Comparison of ENCODE assay signal across 8 mouse cellular contexts in genomic region chr5:137770709-137771108, GRCm38 (mm10). TPM values are rescaled to one million over a fixed set of nuclear protein-coding genes. Genes with fewer than 3 reads are reported as not detected.
DNase-seq lines count a peak whose midpoint lies in the region; ATAC-seq and TF ChIP-seq lines count a peak whose summit lies in the region.

No protein-coding gene starts in this region.

- DNase-seq in kidney, adult 2 months: peak; percentile 40
- DNase-seq in kidney, adult 9 months: no peak
- no peak for DNase-seq in G1E (ENCODE audit: low spot score)
- peak; percentile 61 for DNase-seq in embryo, embryonic 11.5 days (ENCODE audit: low read depth, low spot score)
- peak; percentile 36 for DNase-seq in liver, adult 2 months (ENCODE audit: extremely low read depth, low read depth, low spot score)
- DNase-seq in splenic B cell, adult 2 months (ENCODE audit: low read depth, low spot score): peak; percentile 85
- no peak for DNase-seq in adrenal gland, postnatal 4 days (ENCODE audit: low spot score in 2 of 2)
- DNase-seq in gastrocnemius, postnatal 4 days (ENCODE audit: low spot score in 2 of 2): no peak

- TF ChIP-seq CTCF in kidney, adult 2 months (conservative IDR thresholded peaks at IDR 0.05; ENCODE audit: insufficient read depth, insufficient read length, low read depth, low read length): peak; percentile 59
- TF ChIP-seq CTCF in G1E (IDR thresholded peaks at IDR 0.05; ENCODE audit: low read depth, low read length): peak; percentile 89
- TF ChIP-seq CTCF in liver, adult 2 months (IDR thresholded peaks at IDR 0.05; ENCODE audit: low read depth, low read length): peak; percentile 21; the same call in 1 of the 2 replicates

- no peaks in the 10 kb centered on the region for H3K79me2 ChIP-seq in liver, adult 2 months (ENCODE audit: control insufficient read depth, insufficient read depth, low read length)

- no peaks in the 10 kb centered on the region for H3K4me1 ChIP-seq in kidney, adult 2 months (ENCODE audit: control insufficient read depth, insufficient read depth, low read length)
- H3K4me1 ChIP-seq in G1E (ENCODE audit: insufficient read depth, low read depth, low read length): peaks cover 40% of the 10 kb centered on the region
- no peaks in the 10 kb centered on the region for H3K4me1 ChIP-seq in liver, adult 2 months (ENCODE audit: control insufficient read depth, insufficient read depth, low read length)

- no peak for TF ChIP-seq POLR2A in kidney, adult 2 months (IDR thresholded peaks at IDR 0.05; ENCODE audit: low read depth, low read length)
- no peak for TF ChIP-seq POLR2A in liver, adult 2 months (IDR thresholded peaks at IDR 0.05; ENCODE audit: extremely low read depth, insufficient read depth, low read length)

- H3K9ac ChIP-seq in liver, adult 2 months (ENCODE audit: low read depth, low read length): no peak overlapping the region

- H3K27ac ChIP-seq in kidney, adult 2 months (ENCODE audit: insufficient read depth, low read depth, low read length): no peak overlapping the region
- no peak overlapping the region for H3K27ac ChIP-seq in liver, adult 2 months (replicated peaks; ENCODE audit: insufficient read depth, low read depth, low read length)

- WGBS in kidney, adult 2 months: 49% methylated on average over 2 of the region's 2 CpGs
- 41% methylated on average over 2 of the region's 2 CpGs for whole genome bisulfite sequencing in liver, adult 2 months

- H3K9me3 ChIP-seq in G1E (replicated peaks): peaks cover 3% of the 10 kb centered on the region; the same call in 1 of the 2 replicates

- no peaks in the 10 kb centered on the region for H3K36me3 ChIP-seq in kidney, adult 2 months (ENCODE audit: control insufficient read depth, insufficient read depth, low read length)
- H3K36me3 ChIP-seq in G1E (replicated peaks): no peaks in the 10 kb centered on the region
- no peaks in the 10 kb centered on the region for H3K36me3 ChIP-seq in liver, adult 2 months (ENCODE audit: control insufficient read depth, insufficient read depth, low read length)
- no peaks in the 10 kb centered on the region for H3K36me3 ChIP-seq in splenic B cell, adult 2 months (ENCODE audit: control insufficient read depth, insufficient read depth, low read length, poor library complexity, severe bottlenecking)

- ATAC-seq in G1E (ENCODE audit: extremely low read depth, insufficient number of reproducible peaks, low FRiP score, poor library complexity, severe bottlenecking): peak; percentile 40; the same call in 1 of the 2 replicates

- no peak overlapping the region for H3K4me3 ChIP-seq in kidney, adult 2 months (ENCODE audit: insufficient read depth, low read depth, low read length)
- H3K4me3 ChIP-seq in G1E (ENCODE audit: low read depth, low read length): no peak overlapping the region
- no peak overlapping the region for H3K4me3 ChIP-seq in liver, adult 2 months (ENCODE audit: insufficient read depth, low read depth, low read length)

- H3K27me3 ChIP-seq in kidney, adult 2 months (replicated peaks; ENCODE audit: control insufficient read depth, insufficient read depth, low read length): no peaks in the 10 kb centered on the region
- H3K27me3 ChIP-seq in G1E (ENCODE audit: insufficient read depth, low read length): 0 out of 2 replicates have a peak, but pooled peaks cover 2% of the 10 kb centered on the region
- no peaks in the 10 kb centered on the region for H3K27me3 ChIP-seq in liver, adult 2 months (ENCODE audit: control insufficient read depth, insufficient read depth, low read length)
- H3K27me3 ChIP-seq in splenic B cell, adult 2 months (ENCODE audit: control insufficient read depth, insufficient read depth, low read length, poor library complexity, severe bottlenecking): no peaks in the 10 kb centered on the region

RNA-seq across cellular contexts. Expression of gene Ppp1r35, which starts 7.9 kb away (rescaled TPM):
- polyA plus RNA-seq in kidney, adult 2 months (2012; rRNA removed): 30.6 and 36.6 TPM in 2 replicates
- total RNA-seq in G1E (2014; fragmentation: Nextera tagmentation) (202 and 204 TPM in 2 replicates), G1E (2017) (28.2 and 35.6 TPM in 2 replicates)
- 121 and 153 TPM in 2 replicates for polyA plus RNA-seq in G1E (2012)
- 11.5 and 16.7 TPM in 2 replicates for total RNA-seq in liver, adult 2 months (2014; rRNA removed)
- 28.9 and 34.0 TPM in 2 replicates for polyA plus RNA-seq in liver, adult 2 months (2012; rRNA removed)
- 10 to 100 TPM; 29.9 to 40.3 TPM for total RNA-seq in adrenal gland, postnatal 4 days (2021)
- 10 to 100 TPM; 14.5 to 15.8 TPM for total RNA-seq in gastrocnemius, postnatal 4 days (2021)

RNA-seq across cellular contexts. Expression of gene Mepce, which starts 16.7 kb away (rescaled TPM):
- polyA plus RNA-seq in kidney, adult 2 months (2012; rRNA removed): 41.0 and 42.9 TPM in 2 replicates
- total RNA-seq in G1E (2014; fragmentation: Nextera tagmentation): 51.3 and 53.9 TPM in 2 replicates
- total RNA-seq in G1E (2017): 22.3 and 27.8 TPM in 2 replicates
- polyA plus RNA-seq in G1E (2012): 173 and 216 TPM in 2 replicates
- 13.7 and 15.9 TPM in 2 replicates for total RNA-seq in liver, adult 2 months (2014; rRNA removed)
- 16.3 and 18.7 TPM in 2 replicates for polyA plus RNA-seq in liver, adult 2 months (2012; rRNA removed)
- 10 to 100 TPM; 58.4 to 67.5 TPM for total RNA-seq in adrenal gland, postnatal 4 days (2021)
- total RNA-seq in gastrocnemius, postnatal 4 days (2021): 10 to 100 TPM; 25.0 to 34.2 TPM

RNA-seq across cellular contexts. Expression of gene Zcwpw1, which starts 16.9 kb away (rescaled TPM):
- 1.6 and 2.5 TPM in 2 replicates for polyA plus RNA-seq in kidney, adult 2 months (2012; rRNA removed)
- 8.4 and 9.9 TPM in 2 replicates for total RNA-seq in G1E (2014; fragmentation: Nextera tagmentation)
- total RNA-seq in G1E (2017): 10.5 and 12.9 TPM in 2 replicates
- 0.15 and 0.34 TPM in 2 replicates for polyA plus RNA-seq in G1E (2012)
- total RNA-seq in liver, adult 2 months (2014; rRNA removed): 3.3 and 4.2 TPM in 2 replicates
- 1.7 and 1.9 TPM in 2 replicates for polyA plus RNA-seq in liver, adult 2 months (2012; rRNA removed)
- total RNA-seq in adrenal gland, postnatal 4 days (2021): 1 to 10 TPM; 8.9 to 9.3 TPM
- total RNA-seq in gastrocnemius, postnatal 4 days (2021): 1 to 10 TPM; 4.3 to 5.6 TPM

RNA-seq across cellular contexts. Expression of gene Tsc22d4, which starts 25.2 kb away (rescaled TPM):
- 71.2 and 78.4 TPM in 2 replicates for polyA plus RNA-seq in kidney, adult 2 months (2012; rRNA removed)
- total RNA-seq in G1E (2014; fragmentation: Nextera tagmentation) (90.8 and 114 TPM in 2 replicates), G1E (2017) (74.5 and 93.5 TPM in 2 replicates)
- 404 and 491 TPM in 2 replicates for polyA plus RNA-seq in G1E (2012)
- 4.4 and 4.5 TPM in 2 replicates for total RNA-seq in liver, adult 2 months (2014; rRNA removed)
- 11.4 and 22.1 TPM in 2 replicates for polyA plus RNA-seq in liver, adult 2 months (2012; rRNA removed)
- total RNA-seq in adrenal gland, postnatal 4 days (2021): 100 to 1,000 TPM; 138 to 140 TPM
- 100 to 1,000 TPM; 162 to 187 TPM for total RNA-seq in gastrocnemius, postnatal 4 days (2021)

RNA-seq across cellular contexts. Expression of gene Nyap1, which starts 29.3 kb away (rescaled TPM):
- polyA plus RNA-seq in kidney, adult 2 months (2012; rRNA removed): 3.1 and 4.1 TPM in 2 replicates
- total RNA-seq in G1E (2014; fragmentation: Nextera tagmentation) (0.90 and 1.0 TPM in 2 replicates), G1E (2017) (0.38 and 0.70 TPM in 2 replicates)
- 2.8 and 3.0 TPM in 2 replicates for polyA plus RNA-seq in G1E (2012)
- 0.13 and 0.18 TPM in 2 replicates for total RNA-seq in liver, adult 2 months (2014; rRNA removed)
- 0.17 and 0.28 TPM in 2 replicates for polyA plus RNA-seq in liver, adult 2 months (2012; rRNA removed)
- total RNA-seq in adrenal gland, postnatal 4 days (2021): 10 to 100 TPM; 10.9 to 11.6 TPM
- 1 to 10 TPM in 1 of 2 experiments, under 1 TPM in 1; 0.73 to 1.2 TPM for total RNA-seq in gastrocnemius, postnatal 4 days (2021)

Comparison
In these comparisons a context has a peak if more than half of its experiments do, and no peak if none do; other contexts are left out.
1. DNase-seq: peak in kidney, adult 2 months (single experiment), embryo, embryonic 11.5 days (single experiment), liver, adult 2 months (single experiment) and splenic B cell, adult 2 months (single experiment); none in kidney, adult 9 months (single experiment), G1E (single experiment), adrenal gland, postnatal 4 days (0 of 2) and gastrocnemius, postnatal 4 days (0 of 2).
2. CTCF ChIP-seq: peak in every context shown above with its lines; median percentile 89 in G1E; 59 in kidney, adult 2 months; 21 in liver, adult 2 months.